Mouse (Mus musculus) layer of hippocampus, adult 9-11 months (tissue): ENCODE results near the gene Bag2.
A peak's percentile ranks its signal among the peaks of the same experiment; 100 is the strongest.
"Not testable (repeated sequence)": the region's sequence is repeated elsewhere in the genome, so short reads cannot be mapped to it uniquely, and the experiment has no call there.

Experiments
- DNase-seq: peaks from one replicate; pipeline ENCODE4 v3.0.0; 2022

Bag2 gene

DNA sequence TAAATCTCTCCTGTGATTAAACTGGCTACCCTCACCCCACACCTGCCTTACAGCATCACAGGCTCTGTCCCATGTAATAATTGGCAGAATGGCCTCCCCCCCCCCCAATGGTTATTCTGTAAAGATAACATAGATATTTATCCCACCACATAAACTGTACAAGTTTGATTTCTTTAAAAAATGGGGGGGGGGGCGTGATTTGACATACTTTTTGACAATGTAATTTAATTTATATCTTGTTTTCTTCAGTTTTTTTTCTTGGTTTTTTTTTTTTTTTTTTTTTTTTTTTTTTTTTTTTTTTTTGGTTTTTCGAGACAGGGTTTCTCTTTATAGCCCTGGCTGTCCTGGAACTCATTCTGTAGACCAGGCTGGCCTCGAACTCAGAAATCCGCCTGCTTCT lies 7.9 kb downstream of the Bag2 start:
- DNase-seq, result not testable (repeated sequence)

DNA sequence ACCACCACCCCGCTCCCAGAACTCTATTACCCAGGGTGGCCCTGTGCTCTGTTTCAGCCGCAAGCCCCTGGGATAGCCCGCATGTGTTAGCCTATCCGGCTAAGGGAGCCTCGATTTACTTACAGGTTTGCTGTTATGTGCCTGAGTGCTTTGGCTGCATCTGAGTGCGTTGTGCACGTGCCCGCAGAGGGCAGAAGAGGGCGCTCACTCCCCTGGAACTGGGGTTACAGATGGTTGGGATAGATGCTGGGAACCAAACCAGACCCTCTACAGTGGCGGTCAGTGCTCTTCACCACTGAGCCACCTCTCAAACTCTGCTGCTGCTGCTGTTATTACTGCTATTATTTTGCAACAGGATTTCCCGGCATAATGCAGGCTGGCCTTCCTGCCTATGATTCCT lies 8.5 kb downstream of the Bag2 start:
- DNase-seq, result no peak

DNA sequence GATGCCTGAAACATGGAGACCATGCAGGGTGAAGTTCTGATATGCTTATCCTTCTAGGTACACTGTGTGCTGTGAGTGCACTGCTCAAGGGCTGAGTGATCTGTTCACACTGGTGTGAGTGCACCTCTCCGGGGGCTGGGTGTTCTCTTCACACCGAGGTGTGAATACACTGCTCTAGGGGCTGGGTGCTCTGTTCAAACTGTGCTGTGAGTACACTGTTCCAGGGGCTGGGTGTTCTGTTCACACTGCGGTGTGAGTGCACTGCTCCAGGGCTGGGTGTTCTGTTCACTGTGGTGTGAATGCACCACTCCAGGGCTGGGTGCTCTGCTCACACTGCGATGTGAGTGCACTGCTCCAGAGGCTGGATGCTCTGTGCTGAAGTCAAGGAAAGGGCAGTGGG lies 11.7 kb downstream of the Bag2 start:
- DNase-seq, result no peak

DNA sequence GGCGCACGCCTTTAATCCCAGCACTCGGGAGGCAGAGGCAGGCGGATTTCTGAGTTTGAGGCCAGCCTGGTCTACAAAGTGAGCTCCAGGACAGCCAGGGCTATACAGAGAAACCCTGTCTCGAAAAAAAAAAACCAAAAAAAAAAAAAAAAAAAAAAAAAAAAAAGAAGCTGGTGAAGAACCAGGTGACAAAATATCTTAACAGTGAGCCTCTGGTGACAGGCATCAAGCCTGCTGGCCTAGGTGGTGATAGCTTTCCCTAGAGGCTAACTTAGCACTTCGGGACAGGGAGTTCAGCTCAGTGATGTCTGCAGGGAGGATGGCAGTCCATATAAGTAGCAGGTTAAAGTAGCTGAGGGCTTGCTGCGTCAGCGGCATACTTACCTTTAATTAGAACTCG lies 12.8 kb downstream of the Bag2 start:
- DNase-seq, result not testable (repeated sequence)

DNA sequence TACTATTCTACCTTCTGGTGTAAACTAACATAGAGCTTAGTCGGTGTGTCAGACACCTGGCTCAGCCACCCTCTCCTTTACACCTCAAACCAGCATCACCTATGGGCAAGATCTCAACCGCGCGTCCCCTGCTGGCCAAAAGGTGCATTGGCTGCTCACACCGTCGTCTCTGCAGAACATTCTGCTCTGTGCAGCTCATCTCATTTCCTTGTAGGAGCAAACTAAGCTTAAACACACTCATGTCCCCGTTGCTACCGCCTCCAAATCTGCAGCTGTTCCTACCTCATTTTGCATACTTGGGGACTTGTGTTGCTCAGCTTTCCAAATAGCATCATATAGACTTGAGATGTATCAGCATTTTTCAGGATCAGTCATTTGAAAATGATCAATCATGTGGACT lies 14.7 kb downstream of the Bag2 start:
- DNase-seq, result peak; percentile 32

DNA sequence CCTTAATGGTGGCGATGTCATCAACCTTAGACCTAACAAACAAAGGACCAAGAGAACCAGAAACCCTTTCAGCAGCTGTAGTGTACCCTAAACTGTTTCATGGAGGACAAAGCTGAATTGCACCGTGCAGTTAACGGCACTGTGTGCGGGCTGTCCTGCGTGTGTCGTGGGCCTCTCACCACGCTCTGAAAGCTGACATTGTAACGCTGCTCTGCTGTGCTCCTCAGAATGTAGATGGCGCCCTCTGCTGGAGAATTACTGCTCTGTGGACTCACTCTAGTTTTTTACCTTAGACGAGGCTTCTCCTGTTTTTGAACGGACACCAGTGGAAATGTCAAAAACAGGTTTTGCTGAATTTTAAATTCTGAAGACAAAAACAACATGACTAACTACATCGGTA lies 18.3 kb downstream of the Bag2 start:
- peak; percentile 72 for DNase-seq

DNA sequence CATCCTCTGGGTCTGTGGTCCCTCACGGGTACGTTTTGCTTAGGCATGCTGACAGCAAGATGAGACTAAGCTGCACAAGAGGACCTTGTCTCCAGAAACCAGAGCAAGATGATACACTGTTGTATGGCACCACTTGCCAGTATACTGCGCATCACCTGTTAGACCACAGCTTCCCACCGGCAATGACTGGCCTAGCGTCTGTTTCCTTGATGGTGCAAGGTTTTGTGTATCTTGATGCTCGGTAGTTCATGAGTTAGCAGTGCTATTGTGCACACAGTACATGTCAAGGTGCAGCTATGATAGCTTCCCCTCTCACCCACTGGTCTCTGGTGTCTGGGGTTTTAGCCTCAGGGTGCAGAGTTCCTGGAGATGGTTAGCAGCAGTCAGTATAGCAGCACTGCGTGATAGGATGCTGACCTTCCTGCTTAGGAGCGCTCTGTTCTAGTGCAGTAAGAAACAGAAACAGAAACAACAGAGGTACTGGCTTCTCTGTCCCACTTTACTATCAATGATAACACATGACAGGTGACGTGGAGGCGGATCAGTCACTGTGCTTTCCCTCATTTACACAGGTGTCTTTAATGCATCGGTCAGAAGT lies 18.8 kb downstream of the Bag2 start:
- DNase-seq, result no peak

DNA sequence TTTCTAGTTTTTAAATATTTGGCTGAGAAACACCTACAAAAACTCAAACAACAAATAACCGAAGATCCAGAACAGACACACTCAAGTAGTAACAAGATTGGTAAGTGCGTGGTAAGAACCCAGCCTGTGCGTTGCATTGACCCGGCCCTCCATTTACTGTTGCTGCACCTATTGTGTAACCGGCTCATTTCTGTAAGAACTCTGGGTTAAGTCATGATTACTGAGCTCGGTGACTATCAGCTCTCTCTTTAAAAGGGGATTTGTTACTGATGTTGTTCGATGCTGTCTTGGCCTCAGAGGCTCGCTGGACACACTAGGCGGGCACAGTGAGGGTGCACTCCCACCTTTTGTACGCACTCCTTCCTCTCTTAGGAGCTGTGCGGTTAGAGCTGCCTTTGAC lies 19.3 kb downstream of the Bag2 start:
- DNase-seq, result no peak

DNA sequence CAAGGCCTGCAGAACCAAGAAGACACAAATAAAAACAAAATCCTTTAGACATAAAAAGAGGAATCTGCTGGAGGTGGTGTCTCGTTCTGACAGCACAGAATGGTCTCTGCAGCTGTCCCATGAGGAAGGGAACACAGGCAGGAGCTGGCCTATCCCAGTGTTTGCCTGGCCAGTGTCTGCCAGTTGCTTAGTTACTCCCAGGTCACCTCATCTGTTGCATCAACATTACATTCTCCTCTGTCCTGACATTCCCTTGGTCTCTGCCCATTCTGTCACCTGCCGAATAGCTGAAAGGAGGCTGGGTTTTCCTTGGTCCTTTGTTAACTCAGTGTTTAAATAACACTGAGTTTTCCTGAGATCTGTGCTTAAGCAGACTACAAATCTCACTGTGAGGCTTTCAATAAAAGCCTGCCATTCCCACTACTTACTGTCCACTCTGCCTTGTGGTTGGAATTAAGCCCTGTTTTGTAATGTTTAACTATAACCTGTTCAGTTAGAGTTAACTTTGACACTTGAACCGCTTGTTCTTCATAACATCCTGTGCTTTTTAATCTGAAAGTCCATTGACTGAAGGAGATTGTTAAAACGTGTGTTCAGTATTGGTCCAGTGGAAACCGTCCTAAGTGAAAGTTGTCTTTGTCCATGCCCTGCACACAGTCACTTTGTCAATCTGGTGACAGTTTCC lies 23.5 kb downstream of the Bag2 start:
- DNase-seq, result no peak

DNA sequence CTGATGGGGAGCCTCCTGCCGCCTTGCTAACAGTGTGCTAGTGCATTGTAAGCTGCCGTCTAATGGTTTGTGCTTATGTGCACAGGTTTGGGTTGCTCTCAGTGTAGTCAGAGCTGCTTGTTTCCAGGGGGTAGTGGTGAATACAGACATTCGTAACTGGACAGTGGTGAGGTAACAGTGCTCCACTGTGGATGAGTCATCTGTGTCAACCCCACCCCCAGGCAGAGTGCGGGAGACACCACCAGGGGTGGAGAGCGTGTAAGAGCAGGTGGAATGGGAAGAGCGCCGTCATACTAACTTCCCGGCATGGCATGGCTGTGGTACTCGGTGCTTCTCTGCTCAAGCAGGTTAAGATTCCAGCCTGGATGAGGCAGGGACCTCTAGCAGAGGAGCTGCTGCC lies 24.6 kb downstream of the Bag2 start:
- DNase-seq, result no peak

DNA sequence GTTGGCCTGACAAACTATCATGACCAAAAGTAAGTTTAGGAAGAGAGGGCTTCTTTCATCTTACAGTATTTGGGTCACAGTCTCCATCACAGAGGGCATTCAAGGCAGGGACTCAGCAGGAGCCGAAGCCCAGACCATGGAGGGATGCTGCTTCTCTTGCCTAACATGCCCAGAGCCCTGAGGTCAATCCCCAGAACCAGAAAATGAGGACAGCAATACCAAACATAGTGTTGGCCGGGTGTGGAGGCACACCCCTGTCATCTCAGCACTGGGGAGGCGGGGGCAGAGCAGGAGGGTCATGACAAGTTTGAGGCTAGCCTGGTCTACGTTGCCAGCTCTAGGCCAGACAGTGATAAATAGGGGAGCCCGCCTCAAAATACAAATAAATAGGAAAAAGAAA lies 32.5 kb downstream of the Bag2 start:
- DNase-seq, result no peak

DNA sequence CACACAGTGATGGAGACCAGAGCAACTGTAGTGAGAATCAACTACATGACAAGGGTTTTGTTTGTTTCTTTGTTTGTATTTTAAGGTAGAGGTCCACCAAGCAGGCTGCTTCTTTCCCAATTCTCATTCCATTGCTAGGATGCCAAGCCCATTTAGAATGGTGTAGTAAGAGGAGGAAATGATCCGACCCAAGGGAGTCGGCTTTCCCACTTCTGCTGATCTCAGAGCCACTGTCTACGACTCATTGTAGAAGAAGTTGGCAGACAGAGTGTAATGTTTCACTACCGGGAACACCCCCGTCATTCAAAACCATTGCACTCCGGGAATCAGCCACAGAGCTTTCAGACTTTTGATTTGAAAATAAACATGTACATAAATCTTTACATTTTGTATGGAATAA lies 33.1 kb downstream of the Bag2 start:
- DNase-seq, result no peak

DNA sequence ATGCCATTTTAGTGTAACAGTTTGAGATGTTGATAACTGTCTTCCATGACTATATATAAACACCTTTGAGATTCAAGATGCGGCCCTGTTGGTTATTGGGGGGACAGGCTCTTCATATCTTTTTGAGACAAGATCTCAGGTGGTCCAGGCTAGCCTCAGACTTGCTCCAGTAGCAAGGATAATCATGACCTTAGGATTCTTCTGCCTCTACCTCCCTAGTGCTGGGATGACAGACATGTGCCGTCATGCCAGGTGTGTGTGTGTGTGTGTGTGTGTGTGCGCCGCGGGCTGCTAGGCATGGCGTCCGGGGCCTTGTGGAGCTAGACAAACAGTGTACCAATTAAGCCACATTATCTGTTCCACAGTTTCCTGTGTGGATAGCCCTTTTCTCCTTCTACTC lies 36.6 kb downstream of the Bag2 start:
- DNase-seq, result no peak

DNA sequence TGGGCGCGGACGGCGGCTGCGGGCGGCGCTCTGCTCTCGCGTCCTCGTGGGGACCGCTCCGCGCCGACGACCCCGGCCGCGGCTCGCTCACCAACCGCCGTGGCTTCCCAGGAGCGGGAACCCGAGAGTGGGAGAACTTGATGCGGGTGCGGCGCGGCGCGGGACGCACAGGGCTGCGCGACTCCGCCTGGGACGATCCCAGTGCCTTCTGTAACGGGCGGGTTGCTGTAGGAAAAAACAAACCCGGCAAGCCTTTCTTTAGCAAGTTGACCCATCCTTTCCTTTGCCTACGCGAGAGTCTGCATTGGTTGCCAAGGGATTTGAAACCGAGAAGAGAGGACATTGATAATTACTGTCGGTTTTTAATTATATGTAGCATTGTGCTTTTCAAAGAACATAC lies 37.4 kb downstream of the Bag2 start:
- peak; percentile 22 for DNase-seq

DNA sequence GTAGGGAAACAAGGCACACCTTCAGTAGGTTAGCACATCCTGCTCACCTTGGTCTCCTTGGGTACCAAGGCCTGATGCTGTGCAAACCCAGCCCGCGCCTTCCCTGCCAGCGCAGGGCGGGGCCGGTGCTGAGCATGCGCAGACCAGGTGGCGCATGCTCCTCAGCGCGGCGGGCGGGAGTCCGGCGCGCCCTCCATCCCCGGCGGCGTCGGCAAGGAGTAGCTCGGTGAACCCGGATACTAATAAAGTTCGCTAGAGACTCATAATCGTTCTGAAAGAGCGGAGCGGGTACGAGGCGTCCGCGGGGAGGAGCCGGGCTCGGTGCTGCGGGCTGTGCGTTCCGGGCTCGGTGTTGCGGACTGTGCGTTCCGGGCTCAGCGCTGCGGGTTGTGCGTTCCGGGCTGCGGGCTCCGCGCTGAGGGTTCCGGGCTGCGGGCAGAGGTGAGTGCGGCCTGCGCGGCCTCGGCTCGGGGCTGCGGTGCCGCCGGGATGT lies 37.8 kb downstream of the Bag2 start, which contains the start of gene Rab23:
Gene Rab23 (plus strand): TSS at position 155 of the 493 bp plus-strand sequence.
- peak; percentile 88 for DNase-seq

DNA sequence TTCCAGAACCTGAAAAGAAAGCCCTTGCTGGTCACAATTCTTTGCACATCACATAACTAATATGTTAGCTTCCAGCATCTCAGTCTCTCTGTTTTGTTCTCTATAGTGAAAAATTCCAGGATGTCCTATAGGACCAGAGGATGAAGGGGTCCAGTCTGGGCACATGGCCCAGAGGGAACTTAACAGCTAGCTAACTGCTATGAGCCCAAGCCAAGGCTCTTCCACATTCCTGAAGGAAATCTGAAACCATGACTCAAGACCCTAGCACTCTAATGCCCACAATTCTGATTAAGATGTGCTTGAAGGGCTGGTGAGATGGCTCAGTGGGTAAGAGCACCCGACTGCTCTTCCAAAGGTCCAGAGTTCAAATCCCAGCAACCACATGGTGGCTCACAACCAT lies 40.0 kb downstream of the Bag2 start:
- no peak for DNase-seq

DNA sequence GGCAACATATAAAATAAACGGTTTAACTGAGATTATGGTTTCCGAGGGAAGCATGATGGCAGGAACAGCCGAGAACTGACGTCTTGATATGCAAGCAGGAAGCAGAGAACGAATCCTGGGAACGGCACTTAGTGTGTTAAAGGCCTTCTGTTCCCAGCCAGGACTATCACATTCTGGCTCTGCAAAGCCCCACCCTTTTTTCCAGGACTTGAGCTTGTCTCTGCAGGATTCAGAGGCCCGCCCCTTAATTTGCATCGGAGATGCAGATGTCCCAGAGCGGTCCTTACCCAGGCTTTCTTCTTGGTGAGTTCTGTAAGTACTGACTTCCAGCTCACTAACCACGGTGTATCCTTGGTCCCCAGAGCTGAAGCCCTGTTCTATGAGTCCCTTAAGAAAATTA lies 42.8 kb downstream of the Bag2 start:
- DNase-seq, result no peak

DNA sequence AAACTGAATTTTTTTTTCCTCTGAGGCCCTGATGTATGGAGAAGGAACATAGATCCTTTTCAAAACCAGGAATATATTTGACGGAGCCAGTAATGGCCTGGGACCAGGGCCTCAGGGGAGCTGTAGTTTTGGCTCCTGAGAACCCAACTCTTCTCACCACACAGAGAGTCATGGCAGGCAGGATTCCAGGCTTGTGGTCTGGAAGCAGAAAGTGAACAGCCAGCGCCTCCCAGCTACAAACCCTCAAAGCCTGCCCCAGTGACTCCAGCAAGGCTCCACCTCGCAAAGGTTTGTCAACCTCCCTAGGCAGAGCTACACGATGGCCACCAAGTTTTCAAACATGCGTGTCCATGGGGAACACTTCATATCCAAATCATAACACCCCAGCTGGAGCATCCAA lies 45.6 kb downstream of the Bag2 start:
- no peak for DNase-seq

DNA sequence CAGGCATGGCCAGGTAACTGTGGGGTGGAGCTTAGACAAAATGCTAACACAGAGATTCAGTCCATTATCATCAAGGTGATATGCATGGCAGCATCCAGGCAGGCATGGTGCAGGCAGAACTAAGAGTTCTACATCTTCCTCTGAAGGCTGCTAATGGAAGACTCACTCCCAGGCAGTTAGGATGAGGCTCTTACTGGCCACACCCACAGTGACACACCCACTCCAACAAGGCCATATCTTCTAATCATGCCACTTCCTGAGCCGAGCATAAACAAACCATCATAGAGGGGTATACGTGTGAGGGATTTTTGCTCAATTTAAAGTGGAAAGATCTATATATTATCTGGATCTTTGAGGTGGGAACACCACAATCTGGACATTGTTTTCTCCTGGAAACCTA lies 48.0 kb downstream of the Bag2 start:
- no peak for DNase-seq

DNA sequence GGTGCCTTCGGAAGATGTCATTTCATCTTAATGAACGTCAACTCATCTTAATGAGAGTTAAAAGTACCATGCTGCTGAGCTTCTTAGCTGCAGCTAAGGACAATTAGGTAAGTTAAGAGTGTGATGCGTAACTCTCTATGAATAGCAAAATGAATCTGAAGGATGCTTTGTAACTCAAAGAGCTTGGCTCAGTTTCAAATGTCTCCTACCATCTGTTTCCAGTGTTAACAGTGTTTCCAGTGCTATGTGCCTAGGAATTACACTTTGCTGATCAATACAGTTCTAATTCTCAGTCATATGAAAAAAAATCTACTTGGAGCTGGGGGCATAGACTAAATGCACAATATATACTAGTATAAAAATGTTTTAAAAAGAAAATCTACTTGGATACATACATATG lies 56.4 kb downstream of the Bag2 start:
- DNase-seq, result peak; percentile 17

DNA sequence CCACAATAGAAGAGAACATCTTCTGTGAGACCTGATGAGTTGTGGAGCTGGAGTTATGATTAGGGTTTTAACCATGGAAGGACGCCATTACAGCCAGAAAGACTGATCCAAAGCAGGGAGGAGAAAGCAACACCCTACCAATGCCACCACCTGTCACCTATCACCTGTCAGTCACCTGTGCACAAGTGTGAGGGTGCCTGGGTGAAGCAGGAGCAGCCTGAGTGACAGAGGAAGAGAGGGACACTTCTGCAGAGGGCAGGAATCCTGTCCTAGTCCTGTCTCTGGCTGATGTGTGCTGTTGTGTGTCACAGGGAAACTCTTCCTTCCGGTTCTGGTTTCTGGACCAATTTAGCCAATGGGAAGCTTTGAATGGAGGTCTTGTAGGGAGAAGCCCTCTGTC lies 61.6 kb downstream of the Bag2 start:
- DNase-seq, result no peak
